Mouse (Mus musculus) ES-E14 (cell line): Measurements from ENCODE around the gene Cep89. TPM values are rescaled to one million over a fixed set of nuclear protein-coding genes. Genes with fewer than 3 reads are reported as not detected.

Experiments used
- DNase-seq: peaks from one replicate; pipeline ENCODE4 v3.0.0-alpha.2; 2013; ENCODE audit warnings: low read depth, low spot score
- H3K27ac ChIP-seq: 2 replicates; pipeline ENCODE4 v1.5.1; 2012; ENCODE audit warnings: low read depth, mild to moderate bottlenecking, low read length, moderate library complexity, mixed read lengths; ENCODE audit not compliant: poor library complexity, insufficient read depth, severe bottlenecking
- H3K36me3 ChIP-seq: 2 replicates; pipeline ENCODE4 v1.6.1; 2012; ENCODE audit warnings: mild to moderate bottlenecking, low read length, moderate library complexity, mixed read lengths; ENCODE audit not compliant: control insufficient read depth, poor library complexity, insufficient read depth, severe bottlenecking
- H3K4me1 ChIP-seq, 2 experiments: fragments of 150-350 bp in 1 of 2; sonication (generic) in 1 of 2; 2 replicates each; pipeline ENCODE4 v1.6.1; 2012; ENCODE audit warnings: low read length in 2 of 2, mild to moderate bottlenecking in 1 of 2, mixed read lengths in 1 of 2; ENCODE audit not compliant: control insufficient read depth in 2 of 2, insufficient read depth in 2 of 2, poor library complexity in 1 of 2
- H3K4me3 ChIP-seq, 2 experiments: fragments of 150-350 bp in 1 of 2; sonication (generic) in 1 of 2; 2 replicates each; pipeline ENCODE4 v1.5.1; 2012; ENCODE audit warnings: low read length in 2 of 2, low read depth in 1 of 2, mild to moderate bottlenecking in 1 of 2, mixed read lengths in 1 of 2; ENCODE audit not compliant: insufficient read depth in 1 of 2, poor library complexity in 1 of 2, severe bottlenecking in 1 of 2
- H3K9ac ChIP-seq: 2 replicates; pipeline ENCODE4 v1.6.1; 2012; ENCODE audit warnings: low read depth, mild to moderate bottlenecking, low read length, mixed read lengths; ENCODE audit not compliant: poor library complexity, insufficient read depth, severe bottlenecking
- H3K9me3 ChIP-seq: fragments of 150-350 bp; sonication (generic); 2 replicates; pipeline ENCODE4 v1.6.1; 2012; ENCODE audit warnings: low read depth, mild to moderate bottlenecking, low read length; ENCODE audit not compliant: control insufficient read depth, insufficient read depth
- CHD2 ChIP-seq: IDR thresholded peaks from 2 replicates; pipeline ENCODE4 v1.6.1; 2014; ENCODE audit warnings: mild to moderate bottlenecking, low read depth, low read length, inconsistent platforms
- HCFC1 ChIP-seq: IDR thresholded peaks from 2 replicates; pipeline ENCODE4 v1.6.1; 2012; ENCODE audit warnings: low read length, inconsistent platforms, borderline replicate concordance; ENCODE audit not compliant: insufficient read depth
- MAFK ChIP-seq: IDR thresholded peaks from 2 replicates; pipeline ENCODE4 v1.6.1; 2014; ENCODE audit warnings: mild to moderate bottlenecking, low read depth, low read length, inconsistent platforms; ENCODE audit not compliant: insufficient read depth
- ZC3H11A ChIP-seq: IDR thresholded peaks from 2 replicates; pipeline ENCODE4 v1.6.1; 2012; ENCODE audit warnings: low read depth, mild to moderate bottlenecking, inconsistent platforms, low read length, borderline replicate concordance
- ZNF384 ChIP-seq: IDR thresholded peaks from 2 replicates; pipeline ENCODE4 v1.6.1; 2012; ENCODE audit warnings: low read depth, low read length, inconsistent platforms
- in situ Hi-C, 2 experiments: fragments of 600-800 bp; cut with MboI; formaldehyde crosslinking; loops; one replicate each; pipeline ENCODE4 v1.15.1; 2025; ENCODE audit warnings: low sequenced_read_pairs in 2 of 2, inconsistent platforms in 1 of 2; ENCODE audit not compliant: unreplicated experiment in 2 of 2
- total RNA-seq: library from RNA; depleted of rRNA; stranded (reverse); fragments of 300-350 nt; gene quantifications from 2 replicates; pipeline ENCODE4 v1.2.3, GENCODE M21; 2012

The Cep89 gene
- total RNA-seq, 1 experiment: 15.3 TPM

DNA sequence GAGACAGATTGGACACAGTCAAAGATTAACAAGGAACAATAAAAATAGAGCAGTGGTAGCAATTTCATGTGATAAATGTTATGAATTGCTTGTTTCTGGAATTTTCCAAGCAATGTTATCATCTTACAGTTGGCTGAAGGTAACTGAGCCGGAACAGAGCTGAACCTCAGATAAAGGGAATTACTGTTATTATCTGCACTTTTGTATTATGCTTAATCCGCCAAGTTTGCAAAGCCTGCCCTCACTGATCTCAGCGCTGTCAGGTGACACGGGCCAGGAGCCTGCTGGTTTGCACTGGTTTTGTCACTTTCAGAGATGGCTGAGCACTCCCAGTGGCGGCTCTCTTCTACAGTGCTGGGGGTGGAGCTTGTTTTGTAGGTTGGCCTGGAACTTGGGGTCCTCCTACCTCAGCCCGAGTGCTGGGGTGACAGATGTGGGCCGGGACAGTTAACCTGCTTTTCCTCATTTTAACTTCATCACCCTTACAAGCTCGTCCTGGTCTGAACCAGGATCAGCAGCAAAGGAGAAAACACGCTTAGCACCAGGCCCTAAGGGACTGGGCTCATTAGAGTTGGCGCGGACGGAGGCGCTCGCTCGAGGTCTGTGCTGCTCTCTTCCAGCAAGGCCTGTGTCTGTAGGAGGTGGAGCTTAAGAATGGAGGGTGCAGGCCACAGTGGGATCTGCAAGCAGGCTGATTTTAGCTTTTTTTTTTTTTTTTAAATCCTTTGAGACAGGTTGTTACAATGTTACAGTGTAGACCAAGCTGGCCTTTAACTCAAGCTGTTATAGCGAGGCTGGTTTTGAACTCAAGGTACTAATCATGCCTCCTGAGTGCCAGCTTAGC is 23.5 kb upstream of the Cep89 start:
- Histone ChIP-seq H3K4me1 (peaks cover 5 to 12% of the 10 kb centered on the region in 2 experiments; a peak in 2 of 4 replicates), H3K9me3 (no peaks in the 10 kb centered on the region), H3K4me3 (peak overlapping the region in 1 of 2 experiments; percentile 52; a peak in 1 of 4 replicates), H3K36me3 (peaks cover 6% of the 10 kb centered on the region; the same call in 1 of the 2 replicates), H3K9ac (no peak overlapping the region; the same call in 1 of the 2 replicates), H3K27ac (no peak overlapping the region)
- in situ Hi-C loops: no loop called here
- TF ChIP-seq ZNF384: peak; percentile 37; the same call in 1 of the 2 replicates
- TF ChIP-seq MAFK: no peak
- no peak for DNase-seq

GRCm38 (mm10) chr7:35374265-35374664 is 22.6 kb upstream of the Cep89 start:
- no peak for TF ChIP-seq ZC3H11A
- no peak for TF ChIP-seq HCFC1
- TF ChIP-seq ZNF384: no peak
- no peak for TF ChIP-seq MAFK
- no peak overlapping the region for H3K4me3 ChIP-seq
- in situ Hi-C loops: no loop called here

GRCm38 (mm10) chr7:35376623-35377022 is 20.2 kb upstream of the Cep89 start:
- no peak for DNase-seq
- peaks cover 6 to 21% of the 10 kb centered on the region in 2 experiments; a peak in 3 of 4 replicates for H3K4me1 ChIP-seq
- TF ChIP-seq ZC3H11A (no peak), MAFK (no peak), CHD2 (no peak), ZNF384 (no peak), HCFC1 (no peak)
- H3K9ac ChIP-seq: no peak overlapping the region
- H3K27ac ChIP-seq: no peak overlapping the region
- H3K9me3 ChIP-seq: no peaks in the 10 kb centered on the region
- in situ Hi-C loops: no loop called here
- peaks cover 14% of the 10 kb centered on the region; the same call in 1 of the 2 replicates for H3K36me3 ChIP-seq
- H3K4me3 ChIP-seq: no peak overlapping the region

More at GRCm38 (mm10) chr7:35374265-35374664, 22.6 kb upstream of the Cep89 start:
- Histone ChIP-seq H3K27ac (no peak overlapping the region), H3K9ac (no peak overlapping the region), H3K36me3 (peaks cover 6% of the 10 kb centered on the region; the same call in 1 of the 2 replicates), H3K9me3 (no peaks in the 10 kb centered on the region), H3K4me1 (peaks cover 5 to 12% of the 10 kb centered on the region in 2 experiments; a peak in 2 of 4 replicates)
- no peak for DNase-seq

GRCm38 (mm10) chr7:35379492-35380119 is 17.2 kb upstream of the Cep89 start:
- Histone ChIP-seq H3K36me3 (peaks cover 14% of the 10 kb centered on the region; the same call in 1 of the 2 replicates), H3K4me3 (no peak overlapping the region), H3K27ac (no peak overlapping the region), H3K4me1 (peaks cover 2 to 10% of the 10 kb centered on the region in 2 experiments; a peak in 2 of 4 replicates), H3K9ac (no peak overlapping the region), H3K9me3 (no peaks in the 10 kb centered on the region)
- TF ChIP-seq HCFC1 (no peak), CHD2 (no peak), ZNF384 (no peak), MAFK (no peak), ZC3H11A (no peak)
- DNase-seq: no peak
- in situ Hi-C loops: no loop called here
